Mouse (Mus musculus) liver, postnatal 0 days (tissue): ENCODE results near the gene Tmeff2. TPM values are rescaled to one million over a fixed set of nuclear protein-coding genes. Genes with fewer than 3 reads are reported as not detected.

ENCODE experiments used
- ATAC-seq: fragments of 200-750 bp; cut with Nextera tagmentation; 2 replicates; pipeline ENCODE4 v1.8.0; 2017; ENCODE audit warnings: mild to moderate bottlenecking, moderate library complexity
- DNase-seq: peaks from one replicate; pipeline ENCODE4 v3.0.0-alpha.2; 2016
- H3K27ac ChIP-seq: fragments of 300-500 bp; sonication (generic); 2 replicates; pipeline ENCODE4 v1.5.1; 2014; ENCODE audit warnings: antibody characterized with exemption, moderate library complexity, mild to moderate bottlenecking, low read depth
- H3K27me3 ChIP-seq: fragments of 300-500 bp; sonication (generic); 2 replicates; pipeline ENCODE4 v1.6.1; 2014; ENCODE audit warnings: low read length, control low read depth, mixed read lengths; ENCODE audit not compliant: insufficient read depth
- H3K36me3 ChIP-seq: fragments of 300-500 bp; sonication (generic); replicated peaks from 2 replicates; pipeline ENCODE4 v1.6.1; 2014; ENCODE audit warnings: mild to moderate bottlenecking, control low read depth, low read length, moderate library complexity, mixed read lengths; ENCODE audit not compliant: insufficient read depth
- H3K4me1 ChIP-seq: fragments of 300-500 bp; sonication (generic); 2 replicates; pipeline ENCODE4 v1.6.1; 2014; ENCODE audit warnings: antibody characterized with exemption, mild to moderate bottlenecking, control low read depth; ENCODE audit not compliant: insufficient read depth
- H3K4me2 ChIP-seq: fragments of 300-500 bp; sonication (generic); 2 replicates; pipeline ENCODE4 v1.6.1; 2014; ENCODE audit warnings: low read depth, mild to moderate bottlenecking, low read length, moderate library complexity, mixed read lengths
- H3K4me3 ChIP-seq: fragments of 300-500 bp; sonication (generic); 2 replicates; pipeline ENCODE4 v1.5.1; 2014; ENCODE audit warnings: low read depth, low read length
- H3K9ac ChIP-seq: fragments of 300-500 bp; sonication (generic); replicated peaks from 2 replicates; pipeline ENCODE4 v1.6.1; 2014; ENCODE audit warnings: mild to moderate bottlenecking, moderate library complexity
- H3K9me3 ChIP-seq: fragments of 300-500 bp; sonication (generic); 2 replicates; pipeline ENCODE4 v1.6.1; 2016; ENCODE audit warnings: mild to moderate bottlenecking, control low read depth, low read length, mixed read lengths
- CTCF ChIP-seq: sonication (generic); IDR thresholded peaks from 2 replicates; pipeline ENCODE4 v1.5.1; 2016; ENCODE audit warnings: antibody characterized with exemption, low read depth
- EP300 ChIP-seq: IDR thresholded peaks from 2 replicates; pipeline ENCODE4 v1.6.1; 2016; ENCODE audit warnings: antibody characterized with exemption, low read depth, mild to moderate bottlenecking
- WGBS: fragments of 180-500 bp; shearing (Covaris S2); extraction: QIAGEN DNeasy Blood & Tissue Kit; methylation state at CpG from one replicate; pipeline ENCODE4 v1.1.7; 2014; ENCODE audit not compliant: insufficient replicate concordance; 5-methylcytosine and 5-hydroxymethylcytosine counted together
- polyA plus RNA-seq: library from polyadenylated mRNA; unstranded; fragments of >200 nt; fragmentation: Nextera tagmentation; extraction: Ambion mirVana; gene quantifications from 2 replicates; pipeline ENCODE4 v1.2.1, GENCODE M21; 2015

The Tmeff2 gene
- polyA plus RNA-seq, 1 experiment from 2014 or later = 0.59 TPM

DNA sequence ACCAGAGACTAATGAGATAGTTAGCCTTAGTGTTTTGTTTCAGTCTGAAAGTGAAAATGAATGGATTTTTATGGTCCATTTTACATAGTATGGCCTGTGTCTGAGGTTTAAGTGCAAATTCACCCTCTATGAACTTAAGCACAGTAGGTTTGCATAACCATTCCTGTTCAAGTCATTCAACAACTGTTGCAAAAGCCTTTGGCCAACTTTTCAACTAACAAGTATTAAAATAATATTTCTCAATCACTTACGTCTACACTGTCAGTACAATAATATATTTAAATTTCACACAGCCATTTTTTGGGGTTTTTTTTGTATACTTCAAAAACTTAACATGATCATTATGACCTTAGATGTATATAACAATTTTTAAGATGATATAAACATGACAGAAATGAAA lies 240.9 kb downstream of the Tmeff2 start:
- Histone ChIP-seq H3K36me3 (no peaks in the 10 kb centered on the region), H3K27ac (no peak overlapping the region), H3K9ac (no peak overlapping the region), H3K9me3 (no peaks in the 10 kb centered on the region), H3K4me3 (no peak overlapping the region), H3K4me1 (no peaks in the 10 kb centered on the region), H3K27me3 (no peaks in the 10 kb centered on the region), H3K4me2 (no peak overlapping the region)
- ATAC-seq (no peak), DNase-seq (no peak)
- WGBS = 89% methylated on average over 1 of the region's 1 CpGs
- TF ChIP-seq EP300 (no peak), CTCF (no peak)

DNA sequence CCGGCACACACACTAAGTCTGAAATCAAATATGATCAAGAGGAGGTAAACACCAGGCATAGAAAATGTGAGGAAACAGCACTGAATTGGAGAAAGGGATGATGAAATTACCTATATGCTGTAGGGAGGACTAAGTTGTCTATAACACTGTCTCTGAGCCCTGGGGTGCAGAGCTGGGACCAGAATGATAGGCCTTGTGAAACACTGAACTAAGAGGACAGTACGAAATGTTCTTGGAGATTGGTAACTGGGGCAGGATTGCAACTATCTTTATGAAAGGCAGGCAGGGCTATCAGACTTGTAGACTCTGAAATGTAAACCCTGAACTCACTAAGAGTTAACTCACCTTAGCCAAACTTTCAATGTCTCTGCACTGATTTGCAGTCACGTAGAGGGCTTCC lies 242.3 kb downstream of the Tmeff2 start:
- no peak for DNase-seq
- no peaks in the 10 kb centered on the region for H3K27me3 ChIP-seq
- no peak overlapping the region for H3K9ac ChIP-seq
- H3K4me1 ChIP-seq = no peaks in the 10 kb centered on the region
- ATAC-seq = 0 out of 2 replicates have a peak, but pooled peaks have one; percentile 29
- H3K27ac ChIP-seq = no peak overlapping the region
- H3K4me2 ChIP-seq = no peak overlapping the region
- TF ChIP-seq CTCF = no peak
- TF ChIP-seq EP300 = peak; percentile 18; the same call in 1 of the 2 replicates
- 67% methylated on average over 3 of the region's 3 CpGs for WGBS
- no peaks in the 10 kb centered on the region for H3K9me3 ChIP-seq
- H3K4me3 ChIP-seq = no peak overlapping the region
- no peaks in the 10 kb centered on the region for H3K36me3 ChIP-seq

DNA sequence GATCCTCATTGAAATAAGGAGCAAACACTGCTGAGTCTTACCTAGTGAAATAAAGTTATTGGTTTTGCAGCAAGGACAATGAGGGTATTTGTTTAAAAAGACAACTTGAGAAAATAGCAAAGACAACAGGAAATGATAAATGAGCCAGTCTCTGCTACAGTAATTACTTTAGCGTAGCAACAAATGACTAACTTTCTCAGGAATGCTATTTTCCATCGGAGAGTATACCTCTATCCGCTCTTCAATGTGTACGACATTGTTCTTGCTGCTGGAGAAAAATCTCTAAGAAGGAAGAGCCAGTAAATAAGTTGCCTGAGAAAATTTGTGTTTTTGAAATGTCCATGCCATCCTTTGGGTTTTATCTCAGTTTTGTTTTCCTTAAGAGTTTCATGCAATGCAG lies 245.2 kb downstream of the Tmeff2 start:
- no peak for ATAC-seq
- WGBS = 78% methylated on average over 4 of the region's 4 CpGs
- DNase-seq = no peak
- H3K4me2 ChIP-seq = no peak overlapping the region
- H3K4me3 ChIP-seq = no peak overlapping the region
- H3K36me3 ChIP-seq = no peaks in the 10 kb centered on the region
- no peaks in the 10 kb centered on the region for H3K27me3 ChIP-seq
- H3K27ac ChIP-seq = no peak overlapping the region
- no peak overlapping the region for H3K9ac ChIP-seq
- no peaks in the 10 kb centered on the region for H3K4me1 ChIP-seq
- H3K9me3 ChIP-seq = no peaks in the 10 kb centered on the region
- TF ChIP-seq EP300 (no peak), CTCF (no peak)

DNA sequence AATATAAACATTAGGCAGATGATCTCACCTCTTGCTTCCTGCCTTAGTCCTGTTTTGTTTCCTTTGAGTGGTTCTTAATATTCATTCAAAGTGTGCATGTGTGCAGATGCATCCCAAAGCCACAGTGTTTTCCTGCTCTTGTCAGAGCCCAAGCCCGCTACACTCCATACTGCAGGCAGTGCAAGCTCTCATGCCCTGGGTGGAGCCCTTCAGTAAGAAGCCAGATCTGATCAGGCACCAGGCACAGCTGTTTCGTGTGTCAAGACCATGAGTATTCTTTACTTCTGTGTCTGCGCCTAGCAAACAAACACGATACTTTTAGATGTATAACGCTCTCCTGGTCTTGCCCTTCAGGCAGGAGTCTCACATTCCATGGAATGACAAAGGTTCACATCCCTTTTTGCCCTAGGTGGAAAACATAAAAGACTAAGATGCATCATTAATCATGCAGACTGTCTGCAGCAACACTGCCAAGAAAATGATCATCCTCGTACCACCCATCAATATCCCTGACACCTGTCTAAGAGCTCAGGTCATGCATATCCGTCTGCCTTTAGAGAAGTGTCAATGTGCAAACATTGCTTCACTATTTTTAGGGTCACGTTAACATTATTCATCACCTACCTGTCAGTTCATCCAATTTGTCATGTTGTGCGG lies 248.2 kb downstream of the Tmeff2 start:
- no peak for DNase-seq
- TF ChIP-seq EP300 (no peak), CTCF (no peak)

DNA sequence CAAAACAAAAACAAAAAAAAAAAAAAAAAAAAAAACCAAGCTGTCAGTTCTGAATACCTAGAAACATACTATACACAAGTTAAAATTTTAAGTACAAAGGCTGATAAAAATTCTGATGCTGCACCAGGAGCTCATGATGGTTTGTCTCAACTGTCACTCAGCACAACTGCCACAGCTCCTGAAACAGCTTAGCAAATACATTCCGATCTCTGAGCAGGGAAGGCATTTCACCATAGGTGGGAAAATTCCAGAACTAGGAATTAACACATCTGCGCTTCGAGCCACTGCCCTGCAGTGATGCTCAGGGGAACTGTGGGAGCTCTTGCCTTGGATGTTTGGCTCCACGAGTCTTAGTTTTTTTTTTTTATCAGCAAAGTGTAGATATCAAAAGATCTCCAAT lies 249.0 kb downstream of the Tmeff2 start:
- no peak for DNase-seq

More for the DNA sequence above, 248.2 kb downstream of the Tmeff2 start:
- ATAC-seq = no peak
- Histone ChIP-seq H3K9me3 (no peaks in the 10 kb centered on the region), H3K27ac (no peak overlapping the region), H3K4me2 (no peak overlapping the region), H3K27me3 (no peaks in the 10 kb centered on the region), H3K4me1 (no peaks in the 10 kb centered on the region), H3K9ac (no peak overlapping the region), H3K36me3 (no peaks in the 10 kb centered on the region), H3K4me3 (no peak overlapping the region)
- WGBS = 66% methylated on average over 9 of the region's 9 CpGs

DNA sequence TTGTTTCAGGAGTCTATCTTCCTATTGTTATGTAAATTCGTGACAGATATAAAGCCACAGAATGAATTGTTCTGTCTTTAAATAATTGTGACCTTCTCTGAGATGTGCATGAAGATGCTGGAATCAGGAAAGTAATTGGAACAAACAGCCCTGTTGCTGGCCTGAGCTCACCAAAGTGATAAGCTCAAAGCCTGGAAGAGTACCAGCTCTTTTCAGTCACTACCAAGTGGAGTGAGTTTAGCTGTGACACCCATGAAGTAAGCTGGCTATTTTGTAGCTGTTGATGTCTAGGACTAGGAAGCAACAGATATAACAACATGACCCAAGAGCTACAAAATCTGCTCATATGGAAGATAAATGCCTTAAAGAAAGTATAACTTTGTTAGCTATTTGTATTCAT lies 249.4 kb downstream of the Tmeff2 start:
- ATAC-seq (no peak), DNase-seq (no peak)
- TF ChIP-seq CTCF = no peak
- TF ChIP-seq EP300 = no peak

More for the DNA sequence above, 249.0 kb downstream of the Tmeff2 start:
- H3K27ac ChIP-seq = no peak overlapping the region
- no peak for ATAC-seq
- no peaks in the 10 kb centered on the region for H3K4me1 ChIP-seq
- no peak overlapping the region for H3K9ac ChIP-seq
- 61% methylated on average over 4 of the region's 4 CpGs for WGBS
- H3K9me3 ChIP-seq = no peaks in the 10 kb centered on the region
- no peaks in the 10 kb centered on the region for H3K36me3 ChIP-seq
- H3K27me3 ChIP-seq = no peaks in the 10 kb centered on the region
- no peak overlapping the region for H3K4me2 ChIP-seq
- TF ChIP-seq EP300 (no peak), CTCF (no peak)
- no peak overlapping the region for H3K4me3 ChIP-seq

More for the DNA sequence above, 249.4 kb downstream of the Tmeff2 start:
- H3K36me3 ChIP-seq = no peaks in the 10 kb centered on the region
- no peak overlapping the region for H3K4me3 ChIP-seq
- H3K4me2 ChIP-seq = no peak overlapping the region
- no peak overlapping the region for H3K27ac ChIP-seq
- no peaks in the 10 kb centered on the region for H3K27me3 ChIP-seq
- H3K4me1 ChIP-seq = no peaks in the 10 kb centered on the region
- no peaks in the 10 kb centered on the region for H3K9me3 ChIP-seq
- WGBS = 54% methylated on average over 1 of the region's 1 CpGs
- H3K9ac ChIP-seq = no peak overlapping the region
